Mouse (Mus musculus) kidney, embryonic 15.5 days (tissue): ENCODE results near the gene Sumo2. TPM values are rescaled to one million over a fixed set of nuclear protein-coding genes. Genes with fewer than 3 reads are reported as not detected.
"Not testable (repeated sequence)": the region's sequence is repeated elsewhere in the genome, so short reads cannot be mapped to it uniquely, and the experiment has no call there.

Experiments
- ATAC-seq: fragments of 200-750 bp; cut with Nextera tagmentation; replicated peaks from 2 replicates; pipeline ENCODE4 v1.8.0; 2017; ENCODE audit warnings: moderate TSS enrichment; ENCODE audit not compliant: low FRiP score
- H3K27ac ChIP-seq: fragments of 300-500 bp; sonication (generic); 2 replicates; pipeline ENCODE4 v1.5.1; 2015; ENCODE audit warnings: mild to moderate bottlenecking, inconsistent platforms
- H3K27me3 ChIP-seq: fragments of 300-500 bp; sonication (generic); 2 replicates; pipeline ENCODE4 v1.6.1; 2015; ENCODE audit warnings: inconsistent platforms
- H3K36me3 ChIP-seq: fragments of 300-500 bp; sonication (generic); 2 replicates; pipeline ENCODE4 v1.6.1; 2015; ENCODE audit warnings: inconsistent platforms
- H3K4me1 ChIP-seq: fragments of 300-500 bp; sonication (generic); 2 replicates; pipeline ENCODE4 v1.6.1; 2015; ENCODE audit warnings: inconsistent platforms
- H3K4me2 ChIP-seq: fragments of 300-500 bp; sonication (generic); 2 replicates; pipeline ENCODE4 v1.6.1; 2015; ENCODE audit warnings: moderate library complexity, mild to moderate bottlenecking, inconsistent platforms
- H3K4me3 ChIP-seq: fragments of 300-500 bp; sonication (generic); replicated peaks from 2 replicates; pipeline ENCODE4 v1.5.1; 2015; ENCODE audit warnings: mild to moderate bottlenecking, inconsistent platforms
- H3K9ac ChIP-seq: fragments of 300-500 bp; sonication (generic); 2 replicates; pipeline ENCODE4 v1.6.1; 2015; ENCODE audit warnings: mild to moderate bottlenecking, inconsistent platforms
- H3K9me3 ChIP-seq: fragments of 300-500 bp; sonication (generic); replicated peaks from 2 replicates; pipeline ENCODE4 v1.6.1; 2016; ENCODE audit warnings: inconsistent platforms
- WGBS: fragments of 180-500 bp; shearing (Covaris S2); methylation state at CpG from one replicate; pipeline ENCODE4 v1.1.7; 2015; ENCODE audit warnings: mixed read lengths; 5-methylcytosine and 5-hydroxymethylcytosine counted together
- polyA plus RNA-seq: library from polyadenylated mRNA; unstranded; fragments of >200 nt; fragmentation: Nextera tagmentation; extraction: Ambion mirVana; gene quantifications from 2 replicates; pipeline ENCODE4 v1.2.1, GENCODE M21; 2015

The Sumo2 gene
- polyA plus RNA-seq, 1 experiment from 2014 or later: 1,007 TPM

- H3K27me3 ChIP-seq, H3K4me2 ChIP-seq, H3K4me3 ChIP-seq, ATAC-seq, H3K4me1 ChIP-seq, H3K9ac ChIP-seq, H3K27ac ChIP-seq, H3K9me3 ChIP-seq: not testable (repeated sequence)
- WGBS: 87% methylated on average over 9 of the region's 9 CpGs
- H3K36me3 ChIP-seq: peaks cover 50% of the 10 kb centered on the region
These were observed 39.5 kb downstream of the Sumo2 start for GRCm38 (mm10) chr11:115496559-115496958.

DNA sequence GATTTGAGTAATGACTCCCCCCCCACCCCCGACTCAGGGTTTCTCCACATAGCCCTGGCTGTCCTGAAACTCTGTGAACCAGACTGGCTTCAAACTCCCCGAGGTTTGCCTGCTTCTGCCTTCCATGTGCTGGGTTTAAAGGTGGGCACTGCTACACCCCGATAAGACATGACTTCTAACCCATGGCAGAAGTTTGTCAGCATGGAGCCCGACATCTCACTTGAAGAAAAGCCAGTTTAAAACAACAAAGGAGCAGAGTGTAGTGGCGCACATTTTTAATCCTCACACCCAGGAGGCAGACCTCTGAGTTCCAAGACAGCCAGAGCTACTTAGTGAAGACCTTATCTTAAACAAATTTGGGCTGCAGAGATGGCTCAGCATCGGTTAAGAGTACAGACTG, 43.7 kb downstream of the Sumo2 start:
- Histone ChIP-seq H3K27me3 (no peaks in the 10 kb centered on the region), H3K27ac (no peak overlapping the region), H3K4me3 (peak overlapping the region; percentile 71), H3K4me1 (peaks cover 16% of the 10 kb centered on the region), H3K4me2 (peak overlapping the region; percentile 86), H3K9ac (0 out of 2 replicates have a peak overlapping the region, but pooled peaks have one; percentile 66), H3K9me3 (no peaks in the 10 kb centered on the region), H3K36me3 (peaks cover 26% of the 10 kb centered on the region)
- WGBS: 39% methylated on average over 6 of the region's 6 CpGs
- no peak for ATAC-seq

GRCm38 (mm10) chr11:115491356-115492083, 44.6 kb downstream of the Sumo2 start, which contains the start of gene Nt5c:
TSS of gene Nt5c (minus strand) at chr11:115491862.
- peaks cover 20% of the 10 kb centered on the region for H3K36me3 ChIP-seq
- peak within 1 kb of the TSS; percentile 66 for H3K9ac ChIP-seq
- peaks cover 16% of the 10 kb centered on the region for H3K4me1 ChIP-seq
- H3K27ac ChIP-seq: peak within 1 kb of the TSS; percentile 90
- peak within 1 kb of the TSS; percentile 86 for H3K4me2 ChIP-seq
- under 1% methylated on average over 43 of the region's 43 CpGs for WGBS
- peak within 1 kb of the TSS; percentile 71 for H3K4me3 ChIP-seq
- H3K9me3 ChIP-seq: no peaks in the 10 kb centered on the region
- peak; percentile 91 for ATAC-seq
- H3K27me3 ChIP-seq: no peaks in the 10 kb centered on the region

DNA sequence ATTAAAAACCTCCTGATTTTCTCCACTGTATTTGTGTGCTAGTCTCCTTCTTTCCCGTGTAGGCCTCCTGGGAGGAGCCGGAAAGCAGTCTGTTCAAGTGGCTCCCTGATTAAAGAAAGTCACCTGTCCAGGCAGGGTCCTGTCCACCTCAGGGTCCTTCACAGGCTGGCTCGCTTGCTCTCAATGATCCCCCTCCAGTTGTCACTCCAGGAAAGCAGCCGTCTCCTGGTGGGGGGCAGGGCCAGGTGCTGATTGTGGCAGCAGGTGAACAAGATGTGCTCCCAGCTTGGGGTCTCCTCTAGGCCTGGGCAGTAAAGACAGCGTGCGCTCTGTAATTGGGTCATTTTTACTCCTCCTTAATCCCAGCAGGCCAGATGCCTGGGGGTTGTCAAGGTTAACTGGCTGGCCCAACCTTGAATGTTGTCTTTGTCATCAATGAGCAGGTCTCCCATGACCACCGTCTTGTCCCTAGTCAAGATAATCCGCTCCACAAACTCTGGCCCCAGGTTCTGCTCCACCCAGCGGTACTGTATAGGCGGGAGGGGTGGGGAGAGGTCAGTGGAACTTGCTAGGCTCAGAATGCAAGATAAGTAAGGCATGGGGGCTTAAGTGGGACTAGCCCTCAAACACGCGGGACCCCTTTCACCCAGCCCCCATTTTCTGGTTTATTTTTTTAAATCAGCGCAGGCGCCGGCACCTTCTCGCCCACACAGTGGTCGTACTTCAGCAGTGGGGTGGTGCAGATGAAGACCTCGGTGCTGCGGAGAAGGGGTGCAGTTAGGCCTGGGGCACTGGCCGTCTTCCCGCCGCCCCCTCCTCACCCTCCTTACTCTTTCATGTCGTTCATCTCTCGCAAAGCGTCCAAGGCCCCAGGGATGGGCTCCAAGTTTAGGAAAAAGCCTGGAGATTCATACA, 45.4 kb downstream of the Sumo2 start:
- Histone ChIP-seq H3K9me3 (no peaks in the 10 kb centered on the region), H3K4me1 (peaks cover 16% of the 10 kb centered on the region), H3K27me3 (no peaks in the 10 kb centered on the region), H3K9ac (peak overlapping the region; percentile 66), H3K36me3 (peaks cover 17% of the 10 kb centered on the region), H3K4me2 (peak overlapping the region; percentile 86), H3K27ac (peak overlapping the region; percentile 90; the same call in 1 of the 2 replicates), H3K4me3 (peak overlapping the region; percentile 71)
- WGBS: 25% methylated on average over 25 of the region's 25 CpGs
- peak; percentile 30 for ATAC-seq

DNA sequence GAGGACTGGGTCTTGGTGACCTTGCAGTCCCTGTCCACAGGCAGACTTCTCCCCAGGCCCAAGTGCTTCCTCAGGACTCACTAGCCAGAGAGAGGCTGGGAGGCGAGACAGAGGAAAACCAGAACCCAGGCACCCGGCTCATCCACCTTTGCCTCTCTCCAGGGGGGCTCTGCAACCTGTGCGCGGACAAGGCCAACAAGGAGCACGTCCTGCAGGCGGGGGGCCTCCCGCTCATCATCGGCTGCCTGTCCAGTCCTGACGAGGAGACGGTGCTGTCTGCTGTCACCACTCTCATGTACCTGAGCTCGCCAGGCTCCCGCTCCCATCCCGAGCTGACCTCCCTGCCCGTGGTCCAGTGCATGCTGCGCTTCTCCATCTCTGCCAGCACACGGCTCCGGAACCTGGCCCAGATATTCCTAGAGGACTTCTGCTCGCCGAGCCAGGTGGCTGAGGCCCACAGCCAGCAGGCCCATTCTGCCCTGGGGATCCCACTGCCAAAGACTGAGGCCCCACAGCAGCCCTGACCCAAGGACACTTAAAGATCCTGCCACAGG, 47.4 kb downstream of the Sumo2 start:
- no peak overlapping the region for H3K4me2 ChIP-seq
- H3K27me3 ChIP-seq: no peaks in the 10 kb centered on the region
- ATAC-seq: no peak
- H3K36me3 ChIP-seq: peaks cover 17% of the 10 kb centered on the region
- H3K9me3 ChIP-seq: no peaks in the 10 kb centered on the region
- H3K4me1 ChIP-seq: peaks cover 23% of the 10 kb centered on the region
- no peak overlapping the region for H3K4me3 ChIP-seq
- 89% methylated on average over 19 of the region's 19 CpGs for WGBS
- H3K9ac ChIP-seq: no peak overlapping the region; the same call in 1 of the 2 replicates
- H3K27ac ChIP-seq: no peak overlapping the region

DNA sequence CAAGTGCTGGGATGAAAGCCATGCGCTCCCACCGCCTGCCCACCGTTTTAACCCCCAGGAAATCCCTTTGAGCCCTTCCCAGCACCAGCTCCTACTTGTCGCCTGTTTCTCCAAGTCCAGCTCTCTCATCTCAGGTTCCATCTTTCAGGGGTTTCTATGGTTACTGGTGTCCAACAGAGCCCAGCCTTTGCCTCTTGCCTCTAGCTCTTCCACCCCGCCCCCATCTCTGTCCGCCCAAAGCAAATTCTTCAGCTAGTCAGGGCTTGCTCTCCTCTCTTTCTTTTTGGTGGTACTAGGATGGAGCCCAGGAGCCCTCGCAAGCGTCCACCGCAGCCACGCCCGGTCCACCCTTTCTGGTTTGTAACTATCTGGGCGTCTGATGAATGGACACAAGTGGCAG, 50.9 kb downstream of the Sumo2 start:
- peak; percentile 78 for ATAC-seq
- Histone ChIP-seq H3K36me3 (peaks cover 19% of the 10 kb centered on the region), H3K27ac (0 out of 2 replicates have a peak overlapping the region, but pooled peaks have one; percentile 45)

GRCm38 (mm10) chr11:115483726-115484125, 52.4 kb downstream of the Sumo2 start:
- Histone ChIP-seq H3K27me3 (no peaks in the 10 kb centered on the region), H3K4me1 (peaks cover 10% of the 10 kb centered on the region; the same call in 1 of the 2 replicates), H3K4me3 (no peak overlapping the region), H3K9ac (no peak overlapping the region), H3K4me2 (no peak overlapping the region), H3K36me3 (peaks cover 6% of the 10 kb centered on the region), H3K27ac (no peak overlapping the region), H3K9me3 (no peaks in the 10 kb centered on the region)
- no peak for ATAC-seq
- 17% methylated on average over 6 of the region's 6 CpGs for WGBS

More for the DNA sequence above, 50.9 kb downstream of the Sumo2 start:
- Histone ChIP-seq H3K9ac (0 out of 2 replicates have a peak overlapping the region, but pooled peaks have one; percentile 1), H3K4me3 (no peak overlapping the region), H3K9me3 (no peaks in the 10 kb centered on the region), H3K4me2 (no peak overlapping the region), H3K4me1 (peaks cover 10% of the 10 kb centered on the region; the same call in 1 of the 2 replicates), H3K27me3 (no peaks in the 10 kb centered on the region)
- 55% methylated on average over 12 of the region's 12 CpGs for WGBS

DNA sequence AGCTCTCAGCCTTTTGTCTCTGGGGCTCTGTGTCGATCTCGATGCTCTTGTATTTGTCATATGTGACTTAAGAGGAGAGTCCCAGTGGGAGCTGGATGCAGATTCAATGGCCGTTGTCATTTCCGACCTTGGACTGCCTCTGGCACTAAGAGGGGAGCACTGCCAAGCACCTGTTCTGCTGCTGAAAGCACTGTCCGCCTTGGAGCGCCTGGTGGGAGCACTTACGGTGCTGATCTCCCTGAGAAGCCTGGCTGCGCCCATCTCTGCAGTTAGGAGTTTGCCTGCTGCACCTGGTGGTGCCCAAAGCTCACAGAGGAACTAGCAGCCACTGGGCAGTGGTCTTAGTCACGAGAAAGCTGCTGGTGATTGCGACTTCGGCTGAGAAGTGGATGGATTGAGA, 52.8 kb downstream of the Sumo2 start:
- Histone ChIP-seq H3K4me2 (no peak overlapping the region), H3K36me3 (0 out of 2 replicates have a peak, but pooled peaks cover 4% of the 10 kb centered on the region), H3K27me3 (no peaks in the 10 kb centered on the region), H3K9me3 (no peaks in the 10 kb centered on the region), H3K27ac (no peak overlapping the region), H3K9ac (no peak overlapping the region), H3K4me3 (no peak overlapping the region), H3K4me1 (peaks cover 10% of the 10 kb centered on the region; the same call in 1 of the 2 replicates)
- 75% methylated on average over 11 of the region's 11 CpGs for WGBS
- no peak for ATAC-seq

DNA sequence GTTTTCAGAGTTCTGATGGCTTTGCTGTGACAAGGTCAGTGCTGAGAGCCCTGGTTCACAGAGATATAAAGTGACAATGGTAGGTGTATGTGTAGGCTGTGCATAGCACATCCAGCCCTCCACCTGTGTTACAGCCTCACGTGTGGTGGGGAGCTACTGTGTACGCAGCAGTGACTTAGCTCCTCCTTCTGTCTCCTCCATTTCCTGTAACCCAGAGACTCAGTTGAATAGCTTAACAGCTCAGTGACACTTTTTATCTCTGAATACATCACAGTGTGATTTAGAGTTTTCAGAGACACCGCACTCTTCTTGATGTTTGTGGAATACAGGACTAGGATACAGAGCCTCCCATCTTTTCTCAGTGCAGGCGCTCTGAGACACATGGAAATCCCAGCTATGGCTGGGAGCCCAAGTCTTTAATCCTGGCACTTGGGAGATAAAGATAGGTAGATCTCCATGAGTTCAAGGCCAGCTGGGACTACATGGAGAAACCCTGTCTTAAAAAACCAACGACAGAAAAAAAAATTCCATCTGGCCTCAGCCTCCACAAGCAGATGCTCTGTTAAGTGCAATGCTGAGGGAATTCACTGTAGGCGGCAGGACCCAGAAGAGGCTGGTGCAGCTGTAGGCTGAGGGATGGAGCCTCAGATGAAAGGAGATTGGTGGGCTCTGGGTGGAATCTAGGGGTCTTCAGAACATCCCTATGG, 54.4 kb downstream of the Sumo2 start:
- Histone ChIP-seq H3K9ac (no peak overlapping the region), H3K4me2 (no peak overlapping the region), H3K4me3 (no peak overlapping the region), H3K9me3 (no peaks in the 10 kb centered on the region), H3K36me3 (0 out of 2 replicates have a peak, but pooled peaks cover 4% of the 10 kb centered on the region), H3K4me1 (peaks cover 17% of the 10 kb centered on the region), H3K27me3 (no peaks in the 10 kb centered on the region), H3K27ac (no peak overlapping the region)
- no peak for ATAC-seq
- 81% methylated on average over 6 of the region's 6 CpGs for WGBS

GRCm38 (mm10) chr11:115478296-115478938, 57.7 kb downstream of the Sumo2 start:
- ATAC-seq: no peak
- Histone ChIP-seq H3K27ac (no peak overlapping the region), H3K4me1 (peaks cover 37% of the 10 kb centered on the region), H3K36me3 (0 out of 2 replicates have a peak, but pooled peaks cover 4% of the 10 kb centered on the region), H3K4me3 (no peak overlapping the region), H3K9ac (no peak overlapping the region; the same call in 1 of the 2 replicates), H3K9me3 (no peaks in the 10 kb centered on the region), H3K4me2 (no peak overlapping the region), H3K27me3 (no peaks in the 10 kb centered on the region)
- WGBS: 90% methylated on average over 9 of the region's 9 CpGs

GRCm38 (mm10) chr11:115477388-115477787, 58.7 kb downstream of the Sumo2 start:
- not testable (repeated sequence) for H3K36me3 ChIP-seq, H3K9me3 ChIP-seq, H3K4me3 ChIP-seq, H3K27me3 ChIP-seq, H3K27ac ChIP-seq, H3K9ac ChIP-seq, ATAC-seq
- 88% methylated on average over 7 of the region's 7 CpGs for WGBS
- H3K4me2 ChIP-seq: 0 out of 2 replicates have a peak overlapping the region, but pooled peaks have one; percentile 93
- peaks cover 46% of the 10 kb centered on the region for H3K4me1 ChIP-seq
